Mouse (Mus musculus) left cerebral cortex, postnatal 36 days (tissue): Measurements from ENCODE around the gene Slit3. TPM values are rescaled to one million over a fixed set of nuclear protein-coding genes. Genes with fewer than 3 reads are reported as not detected.

ENCODE experiments used
- DNase-seq, 2 experiments: peaks; one replicate each; pipeline ENCODE4 v3.0.0; 2021 to 2022; ENCODE audit warnings: low spot score in 2 of 2, mixed read lengths in 1 of 2
- intact Hi-C: fragments of 180-260 bp; cut with DNase I; formaldehyde crosslinking; loops from one replicate; pipeline ENCODE4 v1.15.1; 2025
- total RNA-seq, 2 experiments: library from RNA; stranded (reverse); gene quantifications; 2 replicates each; pipeline ENCODE4 v1.2.3; 2021

Gene Slit3
- total RNA-seq, 2 experiments from 2014 or later = 43.7 to 71.5 TPM

GRCm38 (mm10) chr11:35251910-35252309 lies 130.9 kb downstream of the Slit3 start:
- intact Hi-C loops = no loop called here
- no peak for DNase-seq

GRCm38 (mm10) chr11:35257351-35257750 lies 136.3 kb downstream of the Slit3 start:
- no peak for DNase-seq
- intact Hi-C loops = no loop called here

GRCm38 (mm10) chr11:35261562-35262087 lies 140.6 kb downstream of the Slit3 start:
- intact Hi-C loops = no loop called here
- DNase-seq = peak; percentile 68 to 74

- intact Hi-C loops = no loop called here
- peak; percentile 33 to 45 for DNase-seq
These were observed 141.4 kb downstream of the Slit3 start for GRCm38 (mm10) chr11:35262289-35262941.

- no peak for DNase-seq
- intact Hi-C loops = no loop called here
These were observed 143.7 kb downstream of the Slit3 start for GRCm38 (mm10) chr11:35264749-35265148.

- intact Hi-C loops = no loop called here
- no peak for DNase-seq
These were observed 149.4 kb downstream of the Slit3 start for GRCm38 (mm10) chr11:35270396-35270795.

- DNase-seq = no peak
- intact Hi-C loops = no loop called here
These were observed 152.4 kb downstream of the Slit3 start for GRCm38 (mm10) chr11:35273416-35273815.

GRCm38 (mm10) chr11:35274036-35274435 lies 153.0 kb downstream of the Slit3 start:
- intact Hi-C loops = no loop called here
- DNase-seq = no peak

GRCm38 (mm10) chr11:35275300-35275699 lies 154.3 kb downstream of the Slit3 start:
- intact Hi-C loops = no loop called here
- DNase-seq = no peak

- intact Hi-C loops = no loop called here
- no peak for DNase-seq
These were observed 155.0 kb downstream of the Slit3 start for GRCm38 (mm10) chr11:35276001-35276400.

- intact Hi-C loops = no loop called here
- no peak for DNase-seq
These were observed 157.2 kb downstream of the Slit3 start for GRCm38 (mm10) chr11:35278128-35278769.

GRCm38 (mm10) chr11:35280826-35281225 lies 159.8 kb downstream of the Slit3 start:
- intact Hi-C loops = loop anchor here (5.0 kb wide), 1 partner anchor 104 kb away; no protein-coding TSS in a partner anchor
- no peak for DNase-seq

- peak in 1 of 2 experiments; percentile 40 for DNase-seq
- intact Hi-C loops = loop anchor here (2.0 to 5.0 kb wide), 2 partner anchors 105 to 161 kb away; partner anchors contain the start of gene Slit3
These were observed 161.1 kb downstream of the Slit3 start for GRCm38 (mm10) chr11:35282001-35282632.

- intact Hi-C loops = loop anchor here (2.0 to 5.0 kb wide), 2 partner anchors 106 to 162 kb away; partner anchors contain the start of gene Slit3
- peak; percentile 42 to 58 for DNase-seq
These were observed 162.0 kb downstream of the Slit3 start for GRCm38 (mm10) chr11:35282825-35283571.

- no peak for DNase-seq
- intact Hi-C loops = loop anchor here (2.0 to 5.0 kb wide), 2 partner anchors 106 to 163 kb away; partner anchors contain the start of gene Slit3
These were observed 162.7 kb downstream of the Slit3 start for GRCm38 (mm10) chr11:35283767-35284166.

GRCm38 (mm10) chr11:35286578-35287390 lies 165.8 kb downstream of the Slit3 start:
- intact Hi-C loops = no loop called here
- DNase-seq = no peak

GRCm38 (mm10) chr11:35288056-35288455 lies 167.0 kb downstream of the Slit3 start:
- intact Hi-C loops = no loop called here
- DNase-seq = no peak

- DNase-seq = no peak
- intact Hi-C loops = no loop called here
These were observed 167.8 kb downstream of the Slit3 start for GRCm38 (mm10) chr11:35288761-35289278.
